In the genomic region with DNA sequence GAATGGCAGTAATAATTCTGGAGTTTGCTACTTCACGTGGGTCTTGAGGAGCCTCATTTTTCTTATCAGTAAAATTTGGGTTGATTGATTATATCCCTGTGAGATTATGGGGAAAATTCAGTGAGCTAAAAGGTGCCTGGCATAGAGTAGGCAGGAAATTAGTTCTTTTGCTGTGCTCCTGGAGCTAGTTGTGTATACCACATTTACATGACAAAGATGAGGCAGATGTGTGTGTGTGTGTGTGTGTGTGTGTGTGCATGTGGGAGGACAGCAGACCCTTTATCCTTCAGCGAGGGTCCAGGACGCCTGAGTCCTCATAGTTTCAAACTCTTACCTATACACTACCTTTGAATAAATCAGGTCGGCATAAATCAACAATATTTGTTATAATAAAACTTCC, we compare ENCODE assay signal across 17 mouse cellular contexts. TPM values are rescaled to one million over a fixed set of nuclear protein-coding genes. Genes with fewer than 3 reads are reported as not detected.
DNase-seq lines count a peak whose midpoint lies in the region; ATAC-seq and TF ChIP-seq lines count a peak whose summit lies in the region.
"Had no signal": no experiment of that assay in that cellular context is flagged by ENCODE, and none has a peak within 500 bp of the region (broad histone marks: within the 10 kb centered on the region; RNA-seq: fewer than 3 reads in every experiment).

No protein-coding gene starts in this region.

- no peak for TF ChIP-seq EP300 in liver, embryonic 14.5 days (IDR thresholded peaks at IDR 0.05; ENCODE audit: low read depth)

- 0 out of 2 replicates have a peak, but pooled peaks cover 5% of the 10 kb centered on the region for H3K4me1 ChIP-seq in hindbrain, embryonic 13.5 days (replicated peaks)
- H3K4me1 ChIP-seq in hindbrain, embryonic 10.5 days (replicated peaks) = 0 out of 2 replicates have a peak, but pooled peaks cover 3% of the 10 kb centered on the region
- peaks cover 2% of the 10 kb centered on the region; the same call in 1 of the 2 replicates for H3K4me1 ChIP-seq in midbrain, embryonic 11.5 days (ENCODE audit: control insufficient read depth, insufficient read depth, low read length)
- no peaks in the 10 kb centered on the region; the same call in 1 of the 2 replicates for H3K4me1 ChIP-seq in midbrain, embryonic 10.5 days
- peaks cover 51 to 52% of the 10 kb centered on the region in 2 experiments for H3K4me1 ChIP-seq in liver, embryonic 14.5 days (replicated peaks; ENCODE audit: control insufficient read depth in 2 of 2, insufficient read depth in 2 of 2, low read length in 1 of 2)
- H3K4me1 ChIP-seq: embryonic facial prominence, embryonic 12.5 days; megakaryocyte, embryonic 14.5 days had no signal

- no peak overlapping the region for H3K4me2 ChIP-seq in hindbrain, embryonic 13.5 days
- no peak overlapping the region for H3K4me2 ChIP-seq in midbrain, embryonic 11.5 days
- H3K4me2 ChIP-seq in liver, embryonic 14.5 days (ENCODE audit: low read depth) = no peak overlapping the region
- H3K4me2 ChIP-seq: embryonic facial prominence, embryonic 12.5 days; heart, embryonic 13.5 days; lung, embryonic 14.5 days had no signal

- DNase-seq in hindbrain, embryonic 10.5 days (ENCODE audit: low spot score) = no peak
- DNase-seq in midbrain, embryonic 11.5 days (ENCODE audit: low spot score, missing footprints) = peak; percentile 75
- no peak for DNase-seq in midbrain, embryonic 10.5 days (ENCODE audit: low spot score)
- DNase-seq in liver, embryonic 14.5 days (ENCODE audit: low read depth in 3 of 3, low spot score in 3 of 3) = no peak
- no peak for DNase-seq in spleen, adult 12 weeks (ENCODE audit: low spot score)
- DNase-seq in cerebellum, postnatal 10 days = no peak
- DNase-seq: adrenal gland, postnatal 10 days; cerebellum, adult 11-12 months; heart, postnatal 36 days; lung, embryonic 14.5 days; thymus, adult 18-20 months had no signal

- 0 out of 2 replicates have a peak overlapping the region, but pooled peaks have one; percentile 1 for H3K27ac ChIP-seq in hindbrain, embryonic 13.5 days
- H3K27ac ChIP-seq in hindbrain, embryonic 10.5 days = no peak overlapping the region
- no peak overlapping the region for H3K27ac ChIP-seq in midbrain, embryonic 11.5 days (ENCODE audit: low read depth, low read length)
- no peak overlapping the region for H3K27ac ChIP-seq in midbrain, embryonic 10.5 days (replicated peaks)
- peak overlapping the region; percentile 73 for H3K27ac ChIP-seq in liver, embryonic 14.5 days
- H3K27ac ChIP-seq: embryonic facial prominence, embryonic 12.5 days; heart, embryonic 13.5 days; limb, embryonic 10.5 days had no signal

- 57% methylated on average over 4 of the region's 4 CpGs for WGBS in hindbrain, embryonic 13.5 days
- 66% methylated on average over 4 of the region's 4 CpGs for WGBS in hindbrain, embryonic 10.5 days
- 65% methylated on average over 4 of the region's 4 CpGs for WGBS in midbrain, embryonic 11.5 days
- WGBS in midbrain, embryonic 10.5 days = 76% methylated on average over 4 of the region's 4 CpGs
- WGBS in liver, embryonic 14.5 days (ENCODE audit: insufficient replicate concordance) = 68% methylated on average over 4 of the region's 4 CpGs

- no peak for ATAC-seq in hindbrain, embryonic 13.5 days (ENCODE audit: low FRiP score)
- no peak for ATAC-seq in midbrain, embryonic 11.5 days (ENCODE audit: low FRiP score)
- no peak for ATAC-seq in liver, embryonic 14.5 days (ENCODE audit: insufficient read depth)
- ATAC-seq: intestine, embryonic 16.5 days had no signal

- H3K36me3 ChIP-seq in hindbrain, embryonic 13.5 days = no peaks in the 10 kb centered on the region
- no peaks in the 10 kb centered on the region for H3K36me3 ChIP-seq in hindbrain, embryonic 10.5 days
- H3K36me3 ChIP-seq in midbrain, embryonic 11.5 days (ENCODE audit: control insufficient read depth, insufficient read depth, low read length) = no peaks in the 10 kb centered on the region
- H3K36me3 ChIP-seq in midbrain, embryonic 10.5 days = no peaks in the 10 kb centered on the region
- no peaks in the 10 kb centered on the region for H3K36me3 ChIP-seq in liver, embryonic 14.5 days (replicated peaks; ENCODE audit: control insufficient read depth, insufficient read depth, low read depth)
- H3K36me3 ChIP-seq: embryonic facial prominence, embryonic 12.5 days; heart, embryonic 13.5 days; limb, embryonic 10.5 days had no signal

- no peaks in the 10 kb centered on the region for H3K9me3 ChIP-seq in hindbrain, embryonic 13.5 days
- H3K9me3 ChIP-seq in hindbrain, embryonic 10.5 days = no peaks in the 10 kb centered on the region
- no peaks in the 10 kb centered on the region for H3K9me3 ChIP-seq in midbrain, embryonic 11.5 days (ENCODE audit: control insufficient read depth, low read length)
- H3K9me3 ChIP-seq in midbrain, embryonic 10.5 days (replicated peaks) = no peaks in the 10 kb centered on the region
- no peaks in the 10 kb centered on the region for H3K9me3 ChIP-seq in liver, embryonic 14.5 days (ENCODE audit: control insufficient read depth, low read length)
- H3K9me3 ChIP-seq: embryonic facial prominence, embryonic 12.5 days; heart, embryonic 13.5 days; limb, embryonic 10.5 days; megakaryocyte, embryonic 14.5 days had no signal

- H3K4me3 ChIP-seq in hindbrain, embryonic 13.5 days = no peak overlapping the region
- no peak overlapping the region for H3K4me3 ChIP-seq in hindbrain, embryonic 10.5 days
- H3K4me3 ChIP-seq in midbrain, embryonic 11.5 days (ENCODE audit: low read depth, low read length) = no peak overlapping the region
- no peak overlapping the region for H3K4me3 ChIP-seq in midbrain, embryonic 10.5 days
- H3K4me3 ChIP-seq in liver, embryonic 14.5 days (ENCODE audit: insufficient read depth in 1 of 2, low read depth in 2 of 2, low read length in 2 of 2) = no peak overlapping the region
- H3K4me3 ChIP-seq: embryonic facial prominence, embryonic 12.5 days; heart, embryonic 13.5 days; limb, embryonic 10.5 days; megakaryocyte, embryonic 14.5 days had no signal

- no peaks in the 10 kb centered on the region for H3K27me3 ChIP-seq in hindbrain, embryonic 13.5 days
- H3K27me3 ChIP-seq in hindbrain, embryonic 10.5 days (ENCODE audit: insufficient read depth, poor library complexity, severe bottlenecking) = no peaks in the 10 kb centered on the region
- no peaks in the 10 kb centered on the region for H3K27me3 ChIP-seq in midbrain, embryonic 11.5 days (ENCODE audit: control insufficient read depth, insufficient read depth, low read length)
- H3K27me3 ChIP-seq in midbrain, embryonic 10.5 days (ENCODE audit: low read depth, poor library complexity, severe bottlenecking) = peaks cover 13% of the 10 kb centered on the region; the same call in 1 of the 2 replicates
- H3K27me3 ChIP-seq in liver, embryonic 14.5 days (ENCODE audit: control insufficient read depth, insufficient read depth, low read length) = no peaks in the 10 kb centered on the region; the same call in 1 of the 2 replicates
- H3K27me3 ChIP-seq: embryonic facial prominence, embryonic 12.5 days; heart, embryonic 13.5 days had no signal

- no peak overlapping the region for H3K9ac ChIP-seq in hindbrain, embryonic 13.5 days
- no peak overlapping the region for H3K9ac ChIP-seq in midbrain, embryonic 11.5 days (ENCODE audit: low read length)
- H3K9ac ChIP-seq in liver, embryonic 14.5 days (replicated peaks) = peak overlapping the region; percentile 29; the same call in 1 of the 2 replicates
- H3K9ac ChIP-seq: embryonic facial prominence, embryonic 12.5 days; heart, embryonic 13.5 days; lung, embryonic 14.5 days had no signal

- no peak for TF ChIP-seq CTCF in liver, embryonic 14.5 days (IDR thresholded peaks at IDR 0.05; ENCODE audit: low read depth)

RNA-seq across cellular contexts. Expression of a gene that starts 43.4 kb away (rescaled TPM):
- 9.0 and 10.4 TPM in 2 replicates for polyA plus RNA-seq in hindbrain, embryonic 13.5 days (2015; fragmentation: Nextera tagmentation; extraction: Ambion mirVana)
- polyA plus RNA-seq in hindbrain, embryonic 10.5 days (2016; fragmentation: Nextera tagmentation; extraction: Ambion mirVana) = 5.9 and 8.2 TPM in 2 replicates
- 7.5 and 7.6 TPM in 2 replicates for polyA plus RNA-seq in midbrain, embryonic 11.5 days (2014; fragmentation: Nextera tagmentation; extraction: Ambion mirVana)
- polyA plus RNA-seq in midbrain, embryonic 10.5 days (2016; fragmentation: Nextera tagmentation; extraction: Ambion mirVana) = 5.6 and 6.5 TPM in 2 replicates
- polyA plus RNA-seq in liver, embryonic 14.5 days (2012; rRNA removed) = 2.1 and 2.6 TPM in 2 replicates
- polyA plus RNA-seq in liver, embryonic 14.5 days (2014; fragmentation: Nextera tagmentation; extraction: Ambion mirVana) = 0.42 and 0.64 TPM in 2 replicates

RNA-seq across cellular contexts. Expression of a gene that starts 53.4 kb away (rescaled TPM):
- polyA plus RNA-seq in hindbrain, embryonic 13.5 days (2015; fragmentation: Nextera tagmentation; extraction: Ambion mirVana) = 52.0 and 54.2 TPM in 2 replicates
- polyA plus RNA-seq in hindbrain, embryonic 10.5 days (2016; fragmentation: Nextera tagmentation; extraction: Ambion mirVana) = 80.0 and 81.4 TPM in 2 replicates
- 61.0 and 68.7 TPM in 2 replicates for polyA plus RNA-seq in midbrain, embryonic 11.5 days (2014; fragmentation: Nextera tagmentation; extraction: Ambion mirVana)
- polyA plus RNA-seq in midbrain, embryonic 10.5 days (2016; fragmentation: Nextera tagmentation; extraction: Ambion mirVana) = 80.7 and 87.0 TPM in 2 replicates
- polyA plus RNA-seq in liver, embryonic 14.5 days (2012; rRNA removed) = 20.0 and 26.7 TPM in 2 replicates
- 23.6 and 25.2 TPM in 2 replicates for polyA plus RNA-seq in liver, embryonic 14.5 days (2014; fragmentation: Nextera tagmentation; extraction: Ambion mirVana)

Comparison
In these comparisons a context has a peak if more than half of its experiments do, and no peak if none do; other contexts are left out.
1. H3K27ac ChIP-seq: peak in hindbrain, embryonic 13.5 days (single experiment) and liver, embryonic 14.5 days (single experiment); none in hindbrain, embryonic 10.5 days (single experiment), midbrain, embryonic 11.5 days (single experiment) and midbrain, embryonic 10.5 days (single experiment).